Comparison of ENCODE assay signal across 26 mouse cellular contexts in genomic region chr1:121833559-121833958, GRCm38 (mm10).
DNase-seq lines count a peak whose midpoint lies in the region; ATAC-seq and TF ChIP-seq lines count a peak whose summit lies in the region.
"Had no signal": no experiment of that assay in that cellular context is flagged by ENCODE, and none has a peak within 500 bp of the region (broad histone marks: within the 10 kb centered on the region; RNA-seq: fewer than 3 reads in every experiment).

No protein-coding gene starts in this region.

- no peaks in the 10 kb centered on the region for H3K27me3 ChIP-seq in limb, embryonic 11.5 days (ENCODE audit: control insufficient read depth, insufficient read depth, low read length)
- H3K27me3 ChIP-seq in limb, embryonic 10.5 days (ENCODE audit: low read depth, poor library complexity, severe bottlenecking) = no peaks in the 10 kb centered on the region
- H3K27me3 ChIP-seq in embryonic facial prominence, embryonic 10.5 days (replicated peaks; ENCODE audit: low read depth, poor library complexity, severe bottlenecking) = no peaks in the 10 kb centered on the region
- H3K27me3 ChIP-seq in forebrain, postnatal 0 days (ENCODE audit: insufficient read depth, low read length) = no peaks in the 10 kb centered on the region
- H3K27me3 ChIP-seq: hindbrain, embryonic 15.5 days; limb, embryonic 13.5 days; liver, embryonic 13.5 days; midbrain, embryonic 15.5 days; neural tube, embryonic 13.5 days had no signal

- no peaks in the 10 kb centered on the region for H3K9me3 ChIP-seq in limb, embryonic 11.5 days (ENCODE audit: control insufficient read depth, low read length)
- H3K9me3 ChIP-seq in limb, embryonic 10.5 days (replicated peaks) = no peaks in the 10 kb centered on the region
- no peaks in the 10 kb centered on the region for H3K9me3 ChIP-seq in embryonic facial prominence, embryonic 10.5 days
- no peaks in the 10 kb centered on the region for H3K9me3 ChIP-seq in forebrain, postnatal 0 days (ENCODE audit: low read length)
- H3K9me3 ChIP-seq: forebrain, embryonic 10.5 days; hindbrain, embryonic 15.5 days; limb, embryonic 13.5 days; liver, embryonic 13.5 days; midbrain, embryonic 15.5 days; neural tube, embryonic 13.5 days had no signal

- no peak overlapping the region for H3K4me3 ChIP-seq in limb, embryonic 11.5 days (ENCODE audit: low read depth, low read length)
- H3K4me3 ChIP-seq in limb, embryonic 10.5 days = no peak overlapping the region
- H3K4me3 ChIP-seq in embryonic facial prominence, embryonic 10.5 days = no peak overlapping the region
- H3K4me3 ChIP-seq in forebrain, postnatal 0 days (ENCODE audit: low read depth, low read length) = no peak overlapping the region
- H3K4me3 ChIP-seq: forebrain, embryonic 10.5 days; heart, adult 2 months; hindbrain, embryonic 15.5 days; limb, embryonic 13.5 days; liver, embryonic 13.5 days; midbrain, embryonic 15.5 days; myocyte; neural tube, embryonic 13.5 days had no signal

- DNase-seq in embryo, embryonic 10 days (ENCODE audit: low spot score) = peak; percentile 31
- no peak for DNase-seq in embryo, embryonic 9.5 days (ENCODE audit: extremely low spot score)
- peak; percentile 29 for DNase-seq in limb, embryonic 11.5 days (ENCODE audit: low spot score)
- DNase-seq in limb, embryonic 10.5 days (ENCODE audit: low spot score) = no peak
- DNase-seq in embryonic facial prominence, embryonic 10.5 days (ENCODE audit: low spot score) = peak; percentile 13
- DNase-seq in heart, adult 8-10 months (ENCODE audit: low spot score) = no peak
- no peak for DNase-seq in forebrain, postnatal 0 days
- DNase-seq: cerebellum, adult 11 months; cerebellum, adult 9-11 months; gastrocnemius, postnatal 25 days; heart, adult 2 months; heart, postnatal 36 days; kidney, adult 9 months; liver, embryonic 13.5 days; lung, adult 2 months; lung, postnatal 4 days; retina, postnatal 1 day; right cerebral cortex, postnatal 25 days; thymus, postnatal 25 days had no signal

- H3K4me1 ChIP-seq in limb, embryonic 11.5 days (ENCODE audit: control insufficient read depth, insufficient read depth, low read length) = no peaks in the 10 kb centered on the region
- H3K4me1 ChIP-seq in limb, embryonic 10.5 days = no peaks in the 10 kb centered on the region
- peaks cover 3% of the 10 kb centered on the region; the same call in 1 of the 2 replicates for H3K4me1 ChIP-seq in embryonic facial prominence, embryonic 10.5 days
- no peaks in the 10 kb centered on the region for H3K4me1 ChIP-seq in forebrain, postnatal 0 days (ENCODE audit: insufficient read depth)
- H3K4me1 ChIP-seq: forebrain, embryonic 10.5 days; hindbrain, embryonic 15.5 days; limb, embryonic 13.5 days; liver, embryonic 13.5 days; midbrain, embryonic 15.5 days; neural tube, embryonic 13.5 days had no signal

- no peak for TF ChIP-seq CTCF in forebrain, postnatal 0 days (IDR thresholded peaks at IDR 0.05; ENCODE audit: low read depth)

- no peak overlapping the region for H3K27ac ChIP-seq in limb, embryonic 11.5 days (replicated peaks; ENCODE audit: low read depth, low read length)
- H3K27ac ChIP-seq in limb, embryonic 10.5 days = no peak overlapping the region
- no peak overlapping the region for H3K27ac ChIP-seq in embryonic facial prominence, embryonic 10.5 days (replicated peaks)
- H3K27ac ChIP-seq in forebrain, postnatal 0 days (ENCODE audit: low read depth, low read length) = no peak overlapping the region
- H3K27ac ChIP-seq: forebrain, embryonic 10.5 days; heart, adult 2 months; hindbrain, embryonic 15.5 days; limb, embryonic 13.5 days; liver, embryonic 13.5 days; midbrain, embryonic 15.5 days; neural tube, embryonic 13.5 days had no signal

- no peak overlapping the region for H3K9ac ChIP-seq in limb, embryonic 11.5 days (ENCODE audit: low read length)
- no peak overlapping the region for H3K9ac ChIP-seq in forebrain, postnatal 0 days
- H3K9ac ChIP-seq: hindbrain, embryonic 15.5 days; limb, embryonic 13.5 days; liver, embryonic 13.5 days; midbrain, embryonic 15.5 days; neural tube, embryonic 13.5 days had no signal

- no peak overlapping the region for H3K4me2 ChIP-seq in limb, embryonic 11.5 days (ENCODE audit: low read depth, severe bottlenecking)
- no peak overlapping the region for H3K4me2 ChIP-seq in forebrain, postnatal 0 days (ENCODE audit: low read depth)
- H3K4me2 ChIP-seq: hindbrain, embryonic 15.5 days; limb, embryonic 13.5 days; liver, embryonic 13.5 days; midbrain, embryonic 15.5 days; neural tube, embryonic 13.5 days had no signal

- H3K36me3 ChIP-seq in limb, embryonic 11.5 days (ENCODE audit: control insufficient read depth, insufficient read depth, low read length) = no peaks in the 10 kb centered on the region
- H3K36me3 ChIP-seq in limb, embryonic 10.5 days = no peaks in the 10 kb centered on the region
- no peaks in the 10 kb centered on the region for H3K36me3 ChIP-seq in embryonic facial prominence, embryonic 10.5 days (replicated peaks)
- no peaks in the 10 kb centered on the region for H3K36me3 ChIP-seq in forebrain, postnatal 0 days (ENCODE audit: insufficient read depth)
- H3K36me3 ChIP-seq: forebrain, embryonic 10.5 days; hindbrain, embryonic 15.5 days; limb, embryonic 13.5 days; liver, embryonic 13.5 days; midbrain, embryonic 15.5 days; neural tube, embryonic 13.5 days had no signal

- WGBS in limb, embryonic 11.5 days = 31% methylated on average over 2 of the region's 2 CpGs
- 45% methylated on average over 2 of the region's 2 CpGs for WGBS in limb, embryonic 10.5 days
- 31% methylated on average over 2 of the region's 2 CpGs for WGBS in embryonic facial prominence, embryonic 10.5 days
- WGBS in forebrain, postnatal 0 days = 57% methylated on average over 2 of the region's 2 CpGs

- ATAC-seq in limb, embryonic 11.5 days (ENCODE audit: insufficient number of reproducible peaks, low FRiP score, low TSS enrichment, low read depth) = no peak
- ATAC-seq in forebrain, postnatal 0 days = no peak
- ATAC-seq: forebrain, embryonic 16.5 days; midbrain, embryonic 15.5 days had no signal

Comparison
In these comparisons a context has a peak if more than half of its experiments do, and no peak if none do; other contexts are left out.
1. DNase-seq: peak in embryo, embryonic 10 days (single experiment), limb, embryonic 11.5 days (single experiment) and embryonic facial prominence, embryonic 10.5 days (single experiment); none in embryo, embryonic 9.5 days (single experiment), limb, embryonic 10.5 days (single experiment), heart, adult 8-10 months (single experiment) and forebrain, postnatal 0 days (single experiment).